Mouse (Mus musculus) mouse trophoblast stem cell (cell line): ENCODE results near the gene Phb.

Experiments used
- in situ Hi-C, 2 experiments: fragments of 300-500 bp; cut with MseI, MboI; formaldehyde crosslinking; loops; 2 replicates in 1 of 2; 3 replicates in 1 of 2; pipeline ENCODE4 v1.15.1; 2025

Phb gene

DNA sequence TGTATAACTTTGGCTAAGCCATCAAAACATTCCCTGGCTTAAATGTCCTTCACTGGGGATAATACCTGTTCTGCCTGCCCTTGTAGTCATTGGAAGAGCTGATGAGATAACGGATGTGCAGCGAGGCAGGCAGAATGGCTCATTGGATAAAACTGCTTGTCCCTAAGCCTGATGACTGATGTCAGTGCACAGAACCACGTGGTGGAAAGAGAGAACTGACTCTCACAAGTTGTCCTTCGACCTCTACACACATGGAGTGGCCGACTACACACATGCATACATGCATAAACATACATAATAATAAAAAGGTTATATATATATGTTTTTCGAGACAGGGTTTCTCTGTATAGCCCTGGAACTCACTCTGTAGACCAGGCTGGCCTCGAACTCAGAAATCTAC, 43.7 kb downstream of the Phb start:
- in situ Hi-C loops = no loop called here

DNA sequence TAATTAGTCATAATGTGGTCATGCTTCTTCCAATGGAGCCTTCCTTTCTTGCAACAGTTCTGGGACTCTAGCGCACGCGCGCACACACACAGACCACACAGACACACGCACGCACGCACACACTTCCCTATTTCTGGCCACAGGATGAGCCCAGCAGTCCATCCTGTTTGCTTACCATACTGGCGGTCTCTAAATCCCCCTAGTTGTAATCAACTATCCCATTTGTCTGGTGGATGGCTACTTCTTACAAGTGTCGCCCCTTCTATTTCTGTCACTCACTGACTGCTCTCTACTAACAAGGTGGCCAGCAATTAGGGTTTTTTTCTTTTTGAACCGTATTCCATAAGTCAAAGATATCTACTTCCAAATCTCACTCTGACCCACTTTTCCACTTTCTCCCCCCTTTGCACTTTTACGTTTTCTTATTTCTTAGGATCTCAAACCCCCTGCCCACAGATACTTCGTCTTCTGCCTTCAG, 45.4 kb downstream of the Phb start:
- in situ Hi-C loops = no loop called here

DNA sequence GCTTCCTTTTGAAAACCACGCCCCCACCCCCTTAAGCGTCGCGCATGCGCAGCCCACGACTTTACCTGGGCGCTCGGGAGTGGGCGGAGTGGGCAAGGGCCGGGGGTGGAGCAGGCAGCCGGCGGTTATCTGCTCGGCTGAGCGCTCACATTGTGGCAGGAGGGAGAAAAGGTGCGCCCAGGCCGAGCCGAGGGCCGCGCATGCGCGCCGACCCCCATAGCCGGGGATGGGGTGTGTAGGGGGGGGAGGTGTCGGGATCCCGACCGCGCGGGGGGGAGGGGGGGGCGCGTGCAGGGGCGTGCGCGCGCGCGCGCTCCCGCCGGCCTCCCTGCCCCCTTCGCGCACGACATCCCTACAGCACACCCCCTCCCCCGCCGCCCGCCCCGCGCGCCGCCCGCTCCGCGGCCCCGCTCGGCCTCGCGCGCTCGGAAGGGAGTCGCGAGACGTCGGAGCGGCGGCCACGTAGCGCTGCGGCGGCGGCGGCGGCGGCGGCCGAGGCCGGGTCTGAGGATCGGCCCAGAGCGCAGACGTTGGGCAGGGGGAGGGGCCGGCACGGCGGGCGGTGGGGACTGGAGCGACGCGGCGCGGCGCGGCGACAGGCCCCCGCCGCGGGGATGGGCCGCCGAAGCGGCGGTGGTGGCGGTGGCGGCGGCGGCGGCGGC, 45.9 kb downstream of the Phb start, which contains the start of gene Zfp652:
Zfp652 (plus strand) TSS at position 111 of the 662 bp plus-strand sequence.
- in situ Hi-C loops = no loop called here

DNA sequence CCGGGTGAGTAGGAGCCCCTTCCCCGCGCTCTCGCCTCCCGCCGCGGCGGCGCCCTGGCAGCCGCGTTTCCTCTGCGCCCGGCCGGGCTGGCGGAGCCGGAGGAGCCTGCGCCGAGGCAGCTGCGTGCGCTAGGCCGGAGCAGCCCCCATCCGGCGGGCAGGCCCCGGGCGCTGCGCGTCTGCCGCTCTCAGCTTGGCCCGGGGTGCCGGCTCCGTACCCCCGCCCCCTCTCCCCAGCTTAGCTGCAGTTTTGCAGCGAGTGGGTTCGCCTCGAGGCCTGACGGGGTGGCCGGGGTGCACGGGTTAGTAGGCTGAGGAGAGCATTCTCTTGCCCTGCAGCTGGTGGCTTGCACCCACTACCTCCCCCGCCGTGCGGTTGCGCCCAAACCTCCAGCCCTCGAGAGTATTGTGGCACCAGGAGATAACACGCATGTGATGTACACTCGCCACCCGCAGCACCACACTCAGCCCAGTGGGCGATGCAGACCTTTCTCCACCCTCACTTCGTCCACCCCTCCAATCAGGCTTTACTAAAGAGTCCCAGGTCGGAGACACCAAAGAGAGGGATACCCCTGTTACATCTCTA, 46.6 kb downstream of the Phb start:
- in situ Hi-C loops = no loop called here

DNA sequence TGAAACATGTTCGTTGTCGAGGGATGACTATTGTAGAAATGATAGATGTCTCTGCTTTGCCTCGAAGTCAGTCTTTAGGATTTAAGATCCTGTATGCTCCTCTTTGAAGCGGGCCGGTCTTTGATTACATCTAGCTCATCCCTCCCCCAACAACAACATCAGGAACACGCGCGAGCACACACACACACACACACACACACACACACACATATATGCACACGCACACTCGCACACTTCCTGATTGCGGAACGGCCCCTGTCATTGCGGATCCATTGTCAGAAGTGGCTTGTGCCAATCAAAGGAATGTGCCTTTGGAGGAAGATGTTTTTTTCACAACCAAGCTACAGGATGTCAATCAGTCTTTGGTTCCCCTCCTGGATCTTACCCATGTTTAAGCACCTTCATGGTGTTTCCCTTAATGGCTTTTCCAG, 47.1 kb downstream of the Phb start:
- in situ Hi-C loops = no loop called here

DNA sequence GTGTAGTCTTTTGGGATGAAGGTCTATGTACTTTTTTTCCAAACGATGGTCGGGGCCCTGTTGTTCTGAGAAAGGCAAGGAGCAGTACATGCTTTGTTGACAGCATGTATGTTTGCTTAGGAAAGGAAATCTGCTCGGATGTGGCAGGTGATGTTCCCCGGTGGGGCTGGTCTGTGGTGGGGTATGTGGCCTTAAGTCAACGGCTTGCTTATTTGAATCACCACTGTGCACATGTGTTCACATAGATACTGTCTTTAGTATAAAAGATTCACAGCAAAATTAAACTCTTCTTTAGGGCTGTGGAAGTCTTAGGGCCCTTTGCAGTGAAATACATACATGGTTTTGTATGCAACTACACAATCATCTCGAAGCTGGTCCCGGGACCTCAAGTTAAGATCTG, 47.7 kb downstream of the Phb start:
- in situ Hi-C loops = no loop called here

DNA sequence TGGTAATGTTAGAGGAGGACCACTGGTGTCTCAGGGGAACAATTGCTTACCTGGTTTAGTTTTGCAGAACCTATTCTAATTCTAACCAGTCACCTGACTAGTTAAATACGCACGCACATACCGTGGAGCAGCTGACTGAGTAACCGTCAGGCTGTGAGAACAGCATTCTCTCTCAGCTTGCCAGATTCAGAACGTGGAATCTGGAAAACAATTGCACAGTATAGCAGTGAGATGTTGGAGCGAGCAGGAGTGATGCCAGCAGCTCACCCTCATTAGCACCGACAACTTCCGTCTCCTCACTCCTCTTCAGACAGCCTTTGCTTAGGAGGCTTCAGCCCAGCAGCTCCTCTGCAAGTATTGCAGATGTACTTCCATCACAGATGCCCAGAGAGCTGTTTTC, 49.4 kb downstream of the Phb start:
- in situ Hi-C loops = no loop called here

DNA sequence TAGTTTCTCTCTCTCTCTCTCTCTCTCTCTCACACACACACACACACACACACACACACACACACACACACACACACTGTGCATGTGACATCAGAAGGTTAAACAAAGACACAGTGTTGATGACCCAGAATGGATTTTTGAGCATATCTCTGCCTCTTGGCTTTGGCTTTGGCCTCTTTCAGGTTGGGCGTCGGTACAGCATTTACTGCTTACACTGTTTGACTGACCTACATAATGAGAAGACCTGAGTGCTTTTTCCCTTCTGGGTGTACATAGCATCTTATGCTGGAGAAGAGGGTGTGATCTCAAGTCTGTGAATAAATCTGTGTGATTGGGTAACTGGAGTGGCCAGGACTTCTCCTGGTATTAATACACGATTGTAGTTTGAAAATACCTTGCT, 52.6 kb downstream of the Phb start:
- in situ Hi-C loops = no loop called here

DNA sequence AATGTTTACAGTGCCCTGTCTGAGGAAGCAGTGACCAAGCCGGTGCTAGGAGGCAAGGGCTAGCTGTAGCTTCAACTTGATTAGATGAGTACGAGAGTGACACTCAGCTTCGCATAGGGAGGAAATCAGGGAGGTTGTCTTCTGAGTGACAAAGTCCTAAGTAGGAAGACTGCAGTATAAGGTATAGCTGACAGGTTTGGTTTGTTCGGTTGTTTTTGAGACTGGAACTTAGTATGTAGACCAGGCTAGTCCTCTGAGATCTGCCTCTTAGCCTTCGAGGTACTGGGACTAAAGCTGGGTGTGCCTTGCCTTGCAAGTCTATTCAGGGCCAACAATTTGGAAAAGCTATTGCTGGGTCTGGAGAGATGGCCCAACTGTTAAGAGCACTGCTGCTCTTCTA, 56.5 kb downstream of the Phb start, which contains the start of gene B130006D01Rik:
B130006D01Rik (plus strand) TSS at position 301 of the 400 bp plus-strand sequence.
- in situ Hi-C loops = no loop called here

DNA sequence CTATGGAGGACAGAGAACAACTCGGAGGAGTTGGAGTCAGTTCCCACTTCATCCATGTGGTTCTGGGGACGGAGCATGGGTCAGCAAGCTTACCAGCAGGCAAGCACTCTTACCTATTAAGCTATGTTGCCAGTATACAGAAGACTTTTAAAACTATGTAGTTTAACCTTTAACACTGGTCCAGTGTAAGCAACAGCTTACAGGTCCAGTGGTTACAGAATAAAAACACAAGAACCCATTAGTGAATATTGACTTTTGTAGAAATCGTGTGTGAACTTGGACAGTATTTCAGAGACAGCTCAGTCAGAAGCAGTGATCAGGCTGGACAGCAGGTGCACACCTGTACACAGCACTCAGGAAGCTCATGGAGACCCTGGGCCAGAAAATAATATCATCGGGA, 57.7 kb downstream of the Phb start:
- in situ Hi-C loops = no loop called here

DNA sequence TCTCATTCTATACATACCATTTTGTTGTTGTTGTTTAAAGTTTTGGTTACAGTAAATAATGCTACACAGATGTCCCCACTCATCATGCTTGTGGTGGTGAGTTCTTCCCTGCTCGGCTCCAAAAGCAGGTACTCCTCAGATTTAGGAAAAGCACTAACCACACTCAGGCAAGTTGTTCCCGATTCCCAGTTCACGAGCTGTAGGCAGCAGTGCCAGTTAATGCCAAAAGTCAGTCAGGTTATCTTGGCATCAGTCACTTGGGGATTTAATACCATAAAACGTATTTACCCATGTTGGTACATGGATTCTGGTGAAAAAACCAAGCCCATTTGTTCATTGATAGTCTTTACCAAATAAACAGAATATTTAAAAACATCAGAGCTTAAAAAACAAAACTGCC, 59.4 kb downstream of the Phb start:
- in situ Hi-C loops = no loop called here

DNA sequence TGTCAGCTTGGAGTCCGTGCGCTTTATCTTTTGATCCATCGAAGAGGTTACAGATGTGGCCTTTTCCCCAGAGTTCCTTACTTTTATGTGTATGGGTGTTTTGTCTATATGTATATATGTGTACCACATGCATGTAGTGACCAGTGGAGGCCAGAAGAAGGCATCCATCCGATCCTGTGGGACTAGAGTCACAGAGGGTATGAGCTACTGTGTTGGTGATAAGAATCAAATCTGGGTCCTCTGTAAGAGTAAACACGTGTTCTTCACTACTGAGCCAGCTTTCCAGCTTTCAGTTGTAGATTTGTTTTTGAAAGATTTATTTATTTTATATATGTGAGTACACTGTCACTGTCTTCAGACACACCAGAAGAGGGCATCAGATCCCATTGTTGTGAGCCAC, 61.2 kb downstream of the Phb start:
- in situ Hi-C loops = no loop called here

DNA sequence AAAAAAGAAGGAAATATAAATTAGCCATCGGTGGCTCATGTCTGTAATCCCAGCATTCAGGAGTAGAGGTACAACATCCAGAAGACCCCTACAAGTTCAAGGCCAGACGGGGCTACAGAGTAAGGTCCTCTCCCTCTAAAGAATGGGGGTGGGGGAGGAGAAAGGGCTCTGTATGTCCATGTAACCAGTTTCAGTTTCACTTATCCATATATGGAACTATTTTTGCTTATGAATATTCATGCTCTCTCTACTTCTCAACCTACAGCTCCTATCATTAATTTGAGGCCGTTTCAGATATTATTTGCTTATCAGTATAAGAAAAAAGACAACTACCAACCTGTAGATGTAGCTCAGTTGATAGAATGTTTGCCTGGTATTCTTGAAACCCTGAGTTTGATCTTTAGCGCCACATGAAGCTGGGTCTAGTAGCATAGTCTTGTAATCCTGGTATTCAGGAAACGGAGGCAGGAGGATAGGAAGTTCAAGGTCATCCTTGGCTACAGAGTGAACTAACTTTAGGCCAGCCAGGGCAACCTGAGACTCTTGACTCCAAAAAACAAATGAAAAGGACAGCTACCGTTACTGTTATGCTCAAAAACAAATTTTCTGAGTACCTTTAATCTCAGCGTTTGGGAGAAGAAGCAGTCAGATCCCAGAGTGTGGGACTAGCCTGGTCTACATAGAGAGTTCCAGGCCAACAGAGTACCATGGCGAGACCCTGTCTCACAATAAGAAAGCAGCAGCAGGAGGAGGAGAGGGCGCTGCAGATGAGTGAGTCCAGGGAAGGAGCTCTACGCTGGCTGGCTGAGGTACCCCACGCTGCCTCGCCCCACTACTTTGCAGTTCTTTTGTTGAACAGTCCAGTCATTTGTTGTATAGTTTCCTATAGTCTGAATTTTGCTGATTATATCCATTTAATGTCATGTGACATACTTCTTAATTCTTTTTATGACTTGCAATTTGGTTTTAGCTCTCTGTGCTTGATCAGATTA, 62.5 kb downstream of the Phb start:
- in situ Hi-C loops = no loop called here
